Mouse (Mus musculus) adrenal gland, postnatal 14 days (tissue): ENCODE results near the gene Klc2. TPM values are rescaled to one million over a fixed set of nuclear protein-coding genes. Genes with fewer than 3 reads are reported as not detected.

Experiments
- DNase-seq: peaks from one replicate; pipeline ENCODE4 v3.0.0; 2021; ENCODE audit warnings: mixed read lengths
- total RNA-seq: library from RNA; stranded (reverse); gene quantifications from 2 replicates; pipeline ENCODE4 v1.2.3, GENCODE M21; 2021

Klc2 gene
- total RNA-seq, 1 experiment from 2014 or later, result 34.9 TPM

- no peak for DNase-seq
Observed at GRCm38 (mm10) chr19:5072389-5073019, 45.9 kb downstream of the Klc2 start.

GRCm38 (mm10) chr19:5071545-5072369, 46.6 kb downstream of the Klc2 start:
- DNase-seq, result peak; percentile 85

- no peak for DNase-seq
Observed at GRCm38 (mm10) chr19:5071077-5071476, 47.3 kb downstream of the Klc2 start.

GRCm38 (mm10) chr19:5069978-5070377, 48.4 kb downstream of the Klc2 start:
- DNase-seq, result no peak

GRCm38 (mm10) chr19:5069486-5069885, 48.9 kb downstream of the Klc2 start:
- DNase-seq, result no peak

GRCm38 (mm10) chr19:5068570-5069234, 49.7 kb downstream of the Klc2 start:
- no peak for DNase-seq

GRCm38 (mm10) chr19:5067867-5068569, 50.3 kb downstream of the Klc2 start, which contains the start of gene Cd248:
Gene Cd248, plus strand, starts transcription at chr19:5068078.
- DNase-seq, result peak; percentile 78

GRCm38 (mm10) chr19:5067040-5067799, 51.1 kb downstream of the Klc2 start:
- DNase-seq, result no peak

- DNase-seq, result no peak
Observed at GRCm38 (mm10) chr19:5065104-5065503, 53.3 kb downstream of the Klc2 start.

GRCm38 (mm10) chr19:5062446-5062845, 55.9 kb downstream of the Klc2 start:
- DNase-seq, result no peak

- DNase-seq, result no peak
Observed at GRCm38 (mm10) chr19:5062041-5062440, 56.3 kb downstream of the Klc2 start.

- no peak for DNase-seq
Observed at GRCm38 (mm10) chr19:5060365-5061330, 57.7 kb downstream of the Klc2 start.

- DNase-seq, result no peak
Observed at GRCm38 (mm10) chr19:5058801-5059771, 59.3 kb downstream of the Klc2 start.

- DNase-seq, result no peak
Observed at GRCm38 (mm10) chr19:5057876-5058775, 60.2 kb downstream of the Klc2 start.
